Comparison of ENCODE assay signal across 11 mouse cellular contexts in the genomic region with DNA sequence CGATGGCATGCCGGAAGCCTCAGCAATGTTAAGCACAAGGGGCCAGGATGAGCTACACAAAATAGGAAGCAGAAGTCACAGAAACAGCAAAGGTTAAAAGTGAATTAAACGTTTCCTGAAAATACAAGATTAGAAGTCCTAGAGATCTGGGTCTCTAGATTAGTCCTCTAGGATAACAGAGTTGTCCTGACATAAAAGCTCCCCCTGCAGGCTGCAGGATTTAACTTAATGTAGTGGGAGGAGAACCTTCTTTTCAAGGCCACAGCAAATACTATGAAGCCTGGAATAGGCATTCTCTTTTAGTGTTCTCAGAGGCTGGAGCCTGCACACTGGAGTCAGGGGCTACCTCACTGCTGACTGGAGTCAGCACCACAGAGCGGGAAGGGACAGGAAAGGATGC.
DNase-seq lines count a peak whose midpoint lies in the region; ATAC-seq and TF ChIP-seq lines count a peak whose summit lies in the region.
"Had no signal": no experiment of that assay in that cellular context is flagged by ENCODE, and none has a peak within 500 bp of the region (broad histone marks: within the 10 kb centered on the region; RNA-seq: fewer than 3 reads in every experiment).

No protein-coding gene starts in this region.

- TF ChIP-seq CTCF in thymus, adult 2 months (IDR thresholded peaks at IDR 0.05; ENCODE audit: borderline replicate concordance, control insufficient read depth, extremely low read depth, insufficient read depth, low read length, poor library complexity): no peak

- H3K4me2 ChIP-seq in hindbrain, embryonic 16.5 days (ENCODE audit: low read length): no peak overlapping the region
- H3K4me2 ChIP-seq: intestine, embryonic 15.5 days; limb, embryonic 15.5 days; midbrain, embryonic 11.5 days had no signal

- no peak overlapping the region for H3K9ac ChIP-seq in hindbrain, embryonic 16.5 days (ENCODE audit: low read depth, low read length)
- H3K9ac ChIP-seq: intestine, embryonic 15.5 days; limb, embryonic 15.5 days had no signal

- no peak for ATAC-seq in hindbrain, embryonic 16.5 days
- ATAC-seq: intestine, embryonic 15.5 days had no signal

- no peaks in the 10 kb centered on the region for H3K36me3 ChIP-seq in thymus, adult 2 months (ENCODE audit: control insufficient read depth, insufficient read depth, low read length)
- H3K36me3 ChIP-seq in embryonic facial prominence, embryonic 10.5 days (replicated peaks): no peaks in the 10 kb centered on the region
- H3K36me3 ChIP-seq in hindbrain, embryonic 16.5 days (ENCODE audit: control insufficient read depth, insufficient read depth, low read length): no peaks in the 10 kb centered on the region
- H3K36me3 ChIP-seq: intestine, embryonic 15.5 days; limb, embryonic 15.5 days had no signal

- whole genome bisulfite sequencing in thymus, adult 2 months: 64% methylated on average over 4 of the region's 4 CpGs
- WGBS in embryonic facial prominence, embryonic 10.5 days: 73% methylated on average over 4 of the region's 4 CpGs
- WGBS in hindbrain, embryonic 16.5 days: 71% methylated on average over 4 of the region's 4 CpGs

- H3K9me3 ChIP-seq in embryonic facial prominence, embryonic 10.5 days: no peaks in the 10 kb centered on the region
- no peaks in the 10 kb centered on the region for H3K9me3 ChIP-seq in hindbrain, embryonic 16.5 days (ENCODE audit: control insufficient read depth, low read length)
- H3K9me3 ChIP-seq: intestine, embryonic 15.5 days; limb, embryonic 15.5 days had no signal

- H3K4me3 ChIP-seq in thymus, adult 2 months (ENCODE audit: control insufficient read depth, insufficient read depth, low read length): no peak overlapping the region
- H3K4me3 ChIP-seq in embryonic facial prominence, embryonic 10.5 days: no peak overlapping the region
- H3K4me3 ChIP-seq in hindbrain, embryonic 16.5 days (ENCODE audit: low read length): no peak overlapping the region
- H3K4me3 ChIP-seq: intestine, embryonic 15.5 days; limb, embryonic 15.5 days had no signal

- H3K27ac ChIP-seq in thymus, adult 2 months (ENCODE audit: control insufficient read depth, insufficient read depth, low read length): no peak overlapping the region
- H3K27ac ChIP-seq in embryonic facial prominence, embryonic 10.5 days (replicated peaks): no peak overlapping the region
- H3K27ac ChIP-seq in hindbrain, embryonic 16.5 days (ENCODE audit: low read depth, low read length): no peak overlapping the region
- H3K27ac ChIP-seq: intestine, embryonic 15.5 days; limb, embryonic 15.5 days had no signal

- intact Hi-C loops in gastrocnemius, postnatal 14 days (cut with DNase I; ENCODE audit: low total_unique reads): no loop called here

- H3K4me1 ChIP-seq in thymus, adult 2 months (replicated peaks; ENCODE audit: control insufficient read depth, insufficient read depth, low read length): no peaks in the 10 kb centered on the region
- H3K4me1 ChIP-seq in embryonic facial prominence, embryonic 10.5 days: no peaks in the 10 kb centered on the region
- H3K4me1 ChIP-seq in hindbrain, embryonic 16.5 days (ENCODE audit: control insufficient read depth, insufficient read depth, low read depth, low read length): no peaks in the 10 kb centered on the region
- H3K4me1 ChIP-seq: intestine, embryonic 15.5 days; limb, embryonic 15.5 days had no signal

- TF ChIP-seq POLR2A in thymus, adult 2 months (IDR thresholded peaks at IDR 0.05; ENCODE audit: control insufficient read depth, extremely low read depth, insufficient read depth, low read length, poor library complexity): no peak

- H3K27me3 ChIP-seq in thymus, adult 2 months (ENCODE audit: control insufficient read depth, insufficient read depth, low read length): no peaks in the 10 kb centered on the region
- no peaks in the 10 kb centered on the region for H3K27me3 ChIP-seq in embryonic facial prominence, embryonic 10.5 days (replicated peaks; ENCODE audit: low read depth, poor library complexity, severe bottlenecking)
- H3K27me3 ChIP-seq in hindbrain, embryonic 16.5 days (replicated peaks; ENCODE audit: control insufficient read depth, insufficient read depth, low read length): no peaks in the 10 kb centered on the region
- H3K27me3 ChIP-seq: intestine, embryonic 15.5 days; limb, embryonic 15.5 days had no signal

- peak; percentile 9 for DNase-seq in gastrocnemius, postnatal 14 days
- no peak for DNase-seq in gastrocnemius, postnatal 25 days
- DNase-seq in thymus, adult 2 months: peak; percentile 1
- no peak for DNase-seq in thymus, postnatal 0 days (ENCODE audit: low spot score)
- peak; percentile 17 for DNase-seq in embryonic facial prominence, embryonic 10.5 days (ENCODE audit: low spot score)
- DNase-seq in thymus, postnatal 4 days: peak; percentile 22
- no peak for DNase-seq in layer of hippocampus, adult 8-10 months (ENCODE audit: low spot score in 2 of 2)

Comparison
In these comparisons a context has a peak if more than half of its experiments do, and no peak if none do; other contexts are left out.
1. DNase-seq: peak in gastrocnemius, postnatal 14 days (single experiment), thymus, adult 2 months (single experiment), embryonic facial prominence, embryonic 10.5 days (single experiment) and thymus, postnatal 4 days (single experiment); none in gastrocnemius, postnatal 25 days (single experiment), thymus, postnatal 0 days (single experiment) and layer of hippocampus, adult 8-10 months (0 of 2).